Mouse (Mus musculus): ENCODE measurements around the gene Palm.
"Not testable (repeated sequence)": the region's sequence is repeated elsewhere in the genome, so short reads cannot be mapped to it uniquely, and the experiment has no call there.

The Palm gene

GRCm38 (mm10) chr10:79793051-79793737, at the start of gene Palm:
Gene Palm, plus strand, starts transcription at chr10:79793572.
- DNase-seq (ENCODE audit: low spot score), result peak; percentile 60

- DNase-seq (ENCODE audit: low spot score), result no peak
Measured at GRCm38 (mm10) chr10:79743650-79744365, 49.6 kb upstream of the Palm start.

GRCm38 (mm10) chr10:79745411-79745810, 48.0 kb upstream of the Palm start:
- no peak for DNase-seq (ENCODE audit: low spot score)

- DNase-seq (ENCODE audit: low spot score), result peak; percentile 90
Measured at GRCm38 (mm10) chr10:79745898-79746773, 47.2 kb upstream of the Palm start, which contains the start of gene Polrmt. Gene Polrmt, minus strand, starts transcription at chr10:79746581.

GRCm38 (mm10) chr10:79746774-79747151, 46.6 kb upstream of the Palm start:
- no peak for DNase-seq (ENCODE audit: low spot score)

GRCm38 (mm10) chr10:79748496-79748895, 44.9 kb upstream of the Palm start:
- no peak for DNase-seq (ENCODE audit: low spot score)

- no peak for DNase-seq (ENCODE audit: low spot score)
Measured at GRCm38 (mm10) chr10:79754856-79755516, 38.4 kb upstream of the Palm start, which contains the start of gene Fgf22. Gene Fgf22, plus strand, starts transcription at chr10:79755076.

- DNase-seq (ENCODE audit: low spot score), result no peak
Measured at GRCm38 (mm10) chr10:79755854-79756253, 37.5 kb upstream of the Palm start.

- no peak for DNase-seq (ENCODE audit: low spot score)
Measured at GRCm38 (mm10) chr10:79756660-79757059, 36.7 kb upstream of the Palm start.

GRCm38 (mm10) chr10:79759675-79760074, 33.7 kb upstream of the Palm start:
- not testable (repeated sequence) for DNase-seq (ENCODE audit: low spot score)

GRCm38 (mm10) chr10:79760603-79761143, 32.7 kb upstream of the Palm start:
- no peak for DNase-seq (ENCODE audit: low spot score)

- no peak for DNase-seq (ENCODE audit: low spot score)
Measured at GRCm38 (mm10) chr10:79762875-79763274, 30.5 kb upstream of the Palm start.

GRCm38 (mm10) chr10:79764234-79764633, 29.1 kb upstream of the Palm start:
- no peak for DNase-seq (ENCODE audit: low spot score)

- DNase-seq (ENCODE audit: low spot score), result no peak
Measured at GRCm38 (mm10) chr10:79765228-79765745, 28.1 kb upstream of the Palm start.

GRCm38 (mm10) chr10:79766001-79766507, 27.3 kb upstream of the Palm start:
- DNase-seq (ENCODE audit: low spot score), result no peak

GRCm38 (mm10) chr10:79766508-79767325, 26.7 kb upstream of the Palm start, which contains the start of gene Rnf126:
Gene Rnf126, minus strand, starts transcription at chr10:79766952.
- peak; percentile 99 for DNase-seq (ENCODE audit: low spot score)

- DNase-seq (ENCODE audit: low spot score), result no peak
Measured at GRCm38 (mm10) chr10:79767372-79768244, 25.8 kb upstream of the Palm start.

GRCm38 (mm10) chr10:79768400-79768799, 25.0 kb upstream of the Palm start:
- peak; percentile 63 for DNase-seq (ENCODE audit: low spot score)

- DNase-seq (ENCODE audit: low spot score), result no peak
Measured at GRCm38 (mm10) chr10:79769329-79769728, 24.0 kb upstream of the Palm start.
